Mouse (Mus musculus) sigmoid colon, adult 10 weeks (tissue): ENCODE data around the gene Olfr694. TPM values are rescaled to one million over a fixed set of nuclear protein-coding genes. Genes with fewer than 3 reads are reported as not detected.

ENCODE experiments used
- polyA plus RNA-seq: library from polyadenylated mRNA; stranded (reverse); fragments of 350-450 nt; fragmentation: Illumina TruSeq; extraction: RNeasy Lipid Tissue Mini Kit (QIAGEN cat#74804); gene quantifications from one replicate; pipeline ENCODE4 v1.2.3, GENCODE M21; 2014; ENCODE audit warnings: low read depth, low replicate concordance

Gene Olfr694
- polyA plus RNA-seq = not detected

DNA sequence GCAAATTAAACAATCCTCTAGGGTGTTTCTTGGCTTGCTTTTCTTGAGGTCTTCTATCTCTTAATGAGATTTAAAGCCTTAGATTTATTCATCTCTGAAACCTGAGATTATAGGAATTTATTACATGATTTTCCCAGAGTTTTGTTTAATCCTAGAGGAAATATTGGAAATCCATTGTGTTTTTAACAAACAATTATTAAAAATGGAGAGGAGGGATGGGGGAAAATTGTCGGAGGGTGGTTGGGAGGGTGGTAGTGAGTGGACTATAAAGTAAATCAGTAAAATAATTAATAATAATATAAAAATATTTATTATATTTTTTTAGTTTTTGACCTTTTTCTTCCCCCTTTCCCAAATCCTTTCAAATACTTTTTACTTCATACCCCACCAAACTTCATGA lies at the start of gene Olfr694:
TSS of gene Olfr694 (minus strand) at position 101 of the 400 bp plus-strand sequence.

DNA sequence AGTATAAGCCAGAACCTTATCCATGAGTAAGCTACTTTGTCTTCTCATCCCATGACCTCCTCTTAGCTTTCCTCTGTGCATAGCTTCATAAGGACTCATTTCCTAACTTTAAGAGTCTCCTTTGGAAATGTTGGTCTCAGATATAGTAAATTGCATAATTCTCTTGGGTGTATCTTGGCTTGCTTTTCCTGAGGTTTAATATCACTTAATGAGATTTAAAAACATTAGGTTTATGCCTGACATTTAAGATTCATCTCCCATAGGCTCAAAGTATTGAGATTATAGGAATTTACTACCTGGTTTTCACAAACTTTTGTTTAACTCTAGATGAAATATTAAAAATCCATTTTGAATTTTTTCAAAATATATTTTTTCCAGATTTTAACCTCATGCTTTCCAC lies 24.7 kb upstream of the Olfr694 start, which contains the start of gene Olfr695:
TSS of gene Olfr695 (minus strand) at position 101 of the 400 bp plus-strand sequence.

DNA sequence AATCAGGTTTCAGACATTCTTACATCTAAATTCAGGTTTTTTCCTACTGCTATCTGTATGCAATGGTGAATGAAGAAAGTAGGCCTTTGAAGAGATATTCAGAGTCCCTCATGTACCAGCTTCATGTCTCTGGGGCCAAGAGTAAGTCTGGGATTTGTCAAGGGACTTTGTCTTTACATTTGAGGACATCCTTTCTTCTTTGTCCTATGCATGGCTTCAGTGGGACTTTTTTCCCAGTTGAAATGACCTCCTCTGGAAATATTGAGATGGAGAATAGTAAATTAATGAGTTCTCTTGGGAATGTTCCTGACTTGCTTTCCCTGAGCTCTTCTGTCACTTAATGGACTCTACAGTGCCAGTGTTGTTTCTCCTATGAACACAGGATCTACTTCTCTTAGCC lies 11.1 kb downstream of the Olfr694 start, which contains the start of gene Olfr693:
TSS of gene Olfr693 (minus strand) at position 101 of the 400 bp plus-strand sequence.

Other genes starting within 250 kb of the Olfr694 start
- gene Olfr693, start 11.2 kb downstream of the Olfr694 start, polyA plus RNA-seq = not detected
- not detected for gene Olfr695, start 24.6 kb upstream of the Olfr694 start, polyA plus RNA-seq
- gene Olfr697, start 50.6 kb upstream of the Olfr694 start, polyA plus RNA-seq = not detected
- gene Olfr698, start 63.6 kb upstream of the Olfr694 start, polyA plus RNA-seq = not detected
- not detected for gene Olfr699, start 101.4 kb upstream of the Olfr694 start, polyA plus RNA-seq
- not detected for gene Olfr700, start 117.0 kb upstream of the Olfr694 start, polyA plus RNA-seq
- gene Olfr701, start 122.3 kb upstream of the Olfr694 start, polyA plus RNA-seq = not detected
- gene Olfr702, start 142.1 kb upstream of the Olfr694 start, polyA plus RNA-seq = not detected
- not detected for gene Olfr703, start 151.5 kb upstream of the Olfr694 start, polyA plus RNA-seq
- not detected for gene Olfr704, start 171.4 kb upstream of the Olfr694 start, polyA plus RNA-seq
- gene Olfr705, start 185.1 kb upstream of the Olfr694 start, polyA plus RNA-seq = not detected
- not detected for gene Olfr706, start 196.3 kb upstream of the Olfr694 start, polyA plus RNA-seq
- not detected for gene Olfr707, start 209.4 kb upstream of the Olfr694 start, polyA plus RNA-seq
- gene Olfr1532-ps1, start 216.2 kb upstream of the Olfr694 start, polyA plus RNA-seq = not detected
- gene Olfr709-ps1, start 240.4 kb upstream of the Olfr694 start, polyA plus RNA-seq = not detected